Mouse (Mus musculus) adrenal gland, postnatal 4 days (tissue): Measurements from ENCODE around the gene Noxo1. TPM values are rescaled to one million over a fixed set of nuclear protein-coding genes. Genes with fewer than 3 reads are reported as not detected.
"Not testable (repeated sequence)": the region's sequence is repeated elsewhere in the genome, so short reads cannot be mapped to it uniquely, and the experiment has no call there.

Source experiments
- DNase-seq, 2 experiments: peaks; one replicate each; pipeline ENCODE4 v3.0.0; 2021 to 2022; ENCODE audit warnings: low spot score in 2 of 2, mixed read lengths in 2 of 2
- long read RNA-seq, 2 experiments: library from polyadenylated mRNA; stranded (forward); transcript quantifications; one replicate each; pipeline ENCODE4 v2.0.0; 2021
- total RNA-seq, 2 experiments: library from RNA; stranded (reverse); gene quantifications; 2 replicates each; pipeline ENCODE4 v1.2.3; 2021

Noxo1 gene
- 1 to 10 TPM; 6.2 to 8.5 TPM for total RNA-seq
- long read RNA-seq, experiment 1, partial matches to known transcripts, result 1 of 2 reads
- long read RNA-seq, experiment 1, other reads (novel, unspliced or antisense), result 0 of 2 reads
- long read RNA-seq, experiment 2, partial matches to known transcripts, result 0 of 8 reads
- long read RNA-seq, experiment 2, other reads (novel, unspliced or antisense), result 7 of 8 reads

GRCm38 (mm10) chr17:24696011-24696697, at the start of gene Noxo1, which contains the start of gene Gfer:
TSS of gene Noxo1 (plus strand) at chr17:24696234.
TSS of gene Gfer (minus strand) at chr17:24696156.
- peak; percentile 66 to 81 for DNase-seq

GRCm38 (mm10) chr17:24646381-24646780, 49.7 kb upstream of the Noxo1 start:
- DNase-seq, result no peak

- no peak for DNase-seq
Observed at GRCm38 (mm10) chr17:24647493-24647892, 48.5 kb upstream of the Noxo1 start.

- DNase-seq, result no peak
Observed at GRCm38 (mm10) chr17:24648731-24649377, 47.2 kb upstream of the Noxo1 start.

GRCm38 (mm10) chr17:24649581-24650069, 46.4 kb upstream of the Noxo1 start:
- DNase-seq, result no peak

- DNase-seq, result peak; percentile 30 to 37
Observed at GRCm38 (mm10) chr17:24650070-24650616, 45.9 kb upstream of the Noxo1 start, which contains the start of gene Slc9a3r2. TSS of gene Slc9a3r2 (minus strand) at chr17:24650327.

- DNase-seq, result no peak
Observed at GRCm38 (mm10) chr17:24650766-24651165, 45.3 kb upstream of the Noxo1 start.

- no peak for DNase-seq
Observed at GRCm38 (mm10) chr17:24651835-24652234, 44.2 kb upstream of the Noxo1 start.

- peak in 1 of 2 experiments; percentile 50 for DNase-seq
Observed at GRCm38 (mm10) chr17:24653967-24654710, 41.9 kb upstream of the Noxo1 start.

GRCm38 (mm10) chr17:24654969-24655368, 41.1 kb upstream of the Noxo1 start:
- no peak for DNase-seq

GRCm38 (mm10) chr17:24658017-24658758, 37.8 kb upstream of the Noxo1 start, which contains the start of gene Npw:
TSS of gene Npw (minus strand) at chr17:24658457.
- no peak for DNase-seq

GRCm38 (mm10) chr17:24667011-24667410, 29.0 kb upstream of the Noxo1 start:
- not testable (repeated sequence) for DNase-seq

- no peak for DNase-seq
Observed at GRCm38 (mm10) chr17:24667416-24667815, 28.6 kb upstream of the Noxo1 start.

GRCm38 (mm10) chr17:24669214-24669544, 26.9 kb upstream of the Noxo1 start:
- DNase-seq, result not testable (repeated sequence)

- peak; percentile 80 to 84 for DNase-seq
Observed at GRCm38 (mm10) chr17:24669545-24670245, 26.3 kb upstream of the Noxo1 start, which contains the start of gene Zfp598. TSS of gene Zfp598 (plus strand) at chr17:24669687.

- DNase-seq, result no peak
Observed at GRCm38 (mm10) chr17:24670246-24670844, 25.7 kb upstream of the Noxo1 start.

- DNase-seq, result no peak
Observed at GRCm38 (mm10) chr17:24671346-24671745, 24.7 kb upstream of the Noxo1 start.

- peak in 1 of 2 experiments; percentile 38 for DNase-seq
Observed at GRCm38 (mm10) chr17:24672141-24672540, 23.9 kb upstream of the Noxo1 start.

GRCm38 (mm10) chr17:24674277-24674676, 21.8 kb upstream of the Noxo1 start:
- DNase-seq, result no peak
